Mouse (Mus musculus) erythroblast, adult 5-6 weeks (primary cell): ENCODE results near the gene Ptcra. TPM values are rescaled to one million over a fixed set of nuclear protein-coding genes. Genes with fewer than 3 reads are reported as not detected.
A peak's percentile ranks its signal among the peaks of the same experiment; 100 is the strongest.
"Not testable (repeated sequence)": the region's sequence is repeated elsewhere in the genome, so short reads cannot be mapped to it uniquely, and the experiment has no call there.

Experiments
- ATAC-seq: replicated peaks from 2 replicates; pipeline ENCODE4 v1.8.0; 2016; ENCODE audit warnings: moderate number of reproducible peaks, mild to moderate bottlenecking, moderate TSS enrichment, inconsistent platforms; ENCODE audit not compliant: poor library complexity, low FRiP score, severe bottlenecking
- total RNA-seq, 2 experiments: library from RNA; stranded (forward) in 1 of 2; stranded (reverse) in 1 of 2; fragments of 150-400 nt in 1 of 2; fragments of 200-764, 138-1000 nt in 1 of 2; gene quantifications; 2 replicates each; pipeline versions ENCODE4 v1.2.3 to v1.2.4; 2015 to 2017; ENCODE audit warnings: low replicate concordance in 2 of 2

Ptcra gene
- total RNA-seq, 2 experiments from 2014 or later = not detected

- ATAC-seq = peak; percentile 78
These were observed 9.1 kb upstream of the Ptcra start, which contains the start of gene 2310039H08Rik for GRCm38 (mm10) chr17:46772404-46773277. 2310039H08Rik (plus strand) TSS chr17:46772635.

- ATAC-seq = no peak
These were observed 8.5 kb upstream of the Ptcra start for GRCm38 (mm10) chr17:46772038-46772403.

DNA sequence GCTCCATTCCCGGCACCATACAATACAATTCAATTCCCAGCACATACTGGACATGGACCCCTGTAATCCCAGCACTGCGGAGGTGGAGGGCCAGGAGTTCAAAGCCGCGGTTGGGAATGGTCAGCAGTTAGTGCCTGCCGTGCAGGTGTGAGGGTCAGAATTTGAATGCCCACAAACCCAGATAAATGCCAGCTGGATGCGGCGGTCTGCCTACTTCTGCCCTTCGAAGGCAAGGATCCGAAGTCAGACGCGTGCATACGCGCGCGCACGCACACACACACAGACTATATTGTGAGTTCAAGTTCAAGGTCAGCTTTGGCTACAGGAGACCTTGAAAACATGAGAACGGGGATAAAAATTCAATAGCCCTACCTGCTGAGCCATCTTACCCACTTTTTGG lies 8.1 kb upstream of the Ptcra start:
- no peak for ATAC-seq

GRCm38 (mm10) chr17:46771025-46771424 lies 7.5 kb upstream of the Ptcra start:
- no peak for ATAC-seq

GRCm38 (mm10) chr17:46770546-46770945 lies 7.0 kb upstream of the Ptcra start:
- no peak for ATAC-seq

GRCm38 (mm10) chr17:46767868-46768267 lies 4.4 kb upstream of the Ptcra start:
- ATAC-seq = no peak

DNA sequence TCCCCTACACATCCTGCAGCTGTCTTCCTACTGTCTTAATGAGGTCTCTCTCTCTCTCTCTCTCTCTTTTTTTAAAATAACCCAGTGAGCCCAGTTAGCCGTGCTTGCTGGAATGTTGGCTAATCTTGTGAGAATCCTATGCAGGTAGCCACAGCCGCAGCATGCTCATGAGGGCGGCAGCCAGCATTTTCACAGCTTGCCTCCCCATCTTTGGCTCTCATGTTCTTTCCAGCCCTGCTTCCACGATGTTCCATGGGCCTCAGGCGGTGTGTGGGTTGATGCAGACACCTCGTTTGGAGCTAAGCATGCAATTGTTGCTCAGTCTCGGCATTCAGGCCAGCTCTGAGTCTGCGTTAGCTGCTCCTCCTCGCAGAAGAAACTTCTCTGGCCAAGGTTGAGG lies 1.4 kb upstream of the Ptcra start:
- not testable (repeated sequence) for ATAC-seq

DNA sequence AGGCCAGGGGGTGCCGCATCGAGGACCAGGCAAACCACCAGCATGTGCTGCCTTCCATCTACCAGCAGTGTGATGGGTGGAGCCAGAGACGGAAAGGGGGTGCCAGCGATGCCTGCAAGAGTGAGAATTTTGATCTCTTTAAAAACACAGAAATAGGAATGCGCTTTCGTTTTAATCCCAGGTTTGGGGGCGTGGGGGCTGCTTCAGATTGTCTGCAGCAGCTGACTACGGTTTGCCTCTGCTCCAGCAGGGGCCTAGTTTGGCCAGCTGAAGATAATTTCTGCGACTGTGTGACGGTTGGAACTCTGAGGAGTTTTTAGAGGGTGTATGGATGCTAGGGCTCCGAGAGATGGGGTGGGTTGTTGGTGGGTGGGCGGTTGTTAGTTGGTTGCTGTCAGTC lies 4.8 kb downstream of the Ptcra start:
- ATAC-seq = no peak

DNA sequence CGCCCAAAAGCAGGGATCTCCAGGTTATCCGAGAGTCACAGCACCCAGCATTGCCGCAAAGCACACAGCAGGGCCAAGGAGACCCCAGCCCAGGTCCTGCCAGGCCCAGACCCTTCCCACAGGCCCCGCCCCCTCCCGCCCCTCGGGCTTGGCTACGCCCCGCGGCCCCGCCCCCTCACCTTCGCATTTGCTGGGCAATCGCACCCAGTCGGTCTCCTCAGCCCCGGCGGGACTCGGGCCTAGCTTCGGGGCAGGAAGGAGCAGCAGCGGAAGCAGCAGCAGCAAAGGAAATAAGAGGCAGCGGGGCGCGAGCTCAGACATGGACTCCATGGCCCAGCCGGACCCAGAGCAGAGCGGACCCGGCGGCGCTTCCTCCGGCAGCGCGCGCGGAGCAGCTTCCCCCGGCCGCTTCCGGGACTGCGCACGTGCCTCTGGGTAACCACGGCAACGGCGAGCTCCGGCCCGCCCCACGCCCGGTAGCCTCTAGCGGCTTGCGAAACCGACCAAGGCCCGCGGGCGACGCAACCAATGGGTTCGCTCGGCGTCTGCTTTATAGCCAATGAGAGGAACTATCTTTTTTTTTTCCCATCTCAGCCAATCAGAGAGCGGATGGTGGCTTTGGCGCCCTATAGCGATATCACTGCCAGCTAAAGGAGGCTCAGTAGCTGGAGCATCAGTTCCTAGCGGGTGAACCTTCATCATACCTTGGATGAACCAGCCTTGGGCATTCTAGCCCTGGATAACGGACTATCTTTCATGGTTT lies 11.5 kb downstream of the Ptcra start, which contains the start of gene Cnpy3:
Cnpy3 (minus strand) TSS at position 421 of the 763 bp plus-strand sequence.
- peak; percentile 97 for ATAC-seq

DNA sequence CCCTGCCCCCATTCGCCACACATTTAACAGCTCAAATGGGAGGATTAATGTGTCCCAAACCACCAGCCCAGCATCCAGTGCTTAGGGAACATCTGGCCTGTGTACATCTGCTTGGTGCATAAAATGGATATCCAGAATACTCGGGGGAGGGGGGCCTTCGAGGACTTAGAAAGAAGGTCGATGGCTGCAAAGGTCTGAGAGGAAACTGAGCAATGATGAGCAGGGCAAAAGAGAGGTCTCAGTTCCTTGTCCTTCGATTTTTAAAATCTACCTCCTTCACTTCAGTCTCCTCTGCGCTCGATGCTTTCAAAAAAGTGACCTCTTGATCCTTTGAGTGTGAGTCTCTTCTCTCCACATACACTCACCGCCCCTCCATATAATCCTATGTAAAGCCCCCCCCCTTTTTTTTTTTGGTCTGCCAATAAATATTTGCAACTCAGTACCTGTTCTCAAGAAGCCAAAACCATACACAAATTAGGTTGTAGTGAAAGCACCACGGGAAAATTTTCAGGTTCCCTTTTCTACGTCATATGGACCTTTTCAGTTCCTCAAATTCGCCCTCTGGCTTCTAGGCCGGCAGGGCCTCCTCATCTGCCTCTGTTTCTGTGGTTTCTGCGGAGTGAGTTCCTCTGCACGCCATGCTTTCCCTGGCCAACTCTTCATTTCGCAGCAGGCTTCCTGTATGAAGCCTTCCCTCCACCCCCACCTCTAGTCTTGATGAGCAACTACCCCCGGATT lies 12.3 kb downstream of the Ptcra start:
- no peak for ATAC-seq

- no peak for ATAC-seq
These were observed 12.9 kb downstream of the Ptcra start for GRCm38 (mm10) chr17:46750580-46750979.

GRCm38 (mm10) chr17:46749282-46749681 lies 14.2 kb downstream of the Ptcra start:
- ATAC-seq = no peak

DNA sequence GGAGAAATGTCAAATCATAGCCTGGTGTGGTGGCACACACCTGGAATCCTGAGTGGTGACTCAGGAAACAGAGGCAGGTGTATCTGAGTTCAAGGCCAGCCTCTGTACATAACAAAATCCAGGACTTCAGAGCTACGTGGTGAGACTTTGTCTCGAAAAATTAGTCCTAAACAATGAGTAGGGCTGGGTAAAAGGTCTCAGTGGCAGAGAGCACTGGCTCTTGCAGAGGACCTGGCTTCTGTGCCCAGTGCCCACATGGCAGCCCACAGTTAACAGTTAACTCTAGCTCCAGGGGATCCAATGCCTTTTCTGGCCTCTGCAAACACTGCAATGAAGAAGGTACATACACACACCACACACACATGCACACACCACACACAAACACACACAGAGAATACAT lies 15.7 kb downstream of the Ptcra start:
- ATAC-seq = no peak

- ATAC-seq = no peak
These were observed 16.3 kb downstream of the Ptcra start for GRCm38 (mm10) chr17:46747234-46747633.

- no peak for ATAC-seq
These were observed 18.0 kb downstream of the Ptcra start for GRCm38 (mm10) chr17:46745506-46745905.

GRCm38 (mm10) chr17:46742986-46743385 lies 20.5 kb downstream of the Ptcra start:
- no peak for ATAC-seq

DNA sequence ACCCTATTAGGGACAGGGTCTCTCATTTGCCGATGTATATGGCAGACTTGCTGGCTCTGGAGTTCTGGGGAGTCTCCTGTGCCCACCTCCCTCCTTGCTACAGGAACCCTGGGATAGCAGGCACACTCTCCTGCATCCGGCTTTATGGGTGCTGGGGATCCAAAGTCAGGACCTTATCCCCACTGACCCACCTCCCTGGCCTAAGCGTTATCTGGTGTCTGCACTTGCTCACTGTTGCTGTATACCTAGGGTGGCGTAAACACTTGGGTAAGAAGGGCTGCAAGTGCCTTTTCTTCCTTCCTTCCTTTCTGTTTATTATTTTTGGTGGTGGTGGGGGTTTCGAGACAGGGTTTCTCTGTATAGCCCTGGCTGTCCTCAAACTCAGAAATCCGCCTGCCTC lies 22.2 kb downstream of the Ptcra start:
- ATAC-seq = no peak

GRCm38 (mm10) chr17:46736160-46736559 lies 27.4 kb downstream of the Ptcra start:
- peak; percentile 74 for ATAC-seq

DNA sequence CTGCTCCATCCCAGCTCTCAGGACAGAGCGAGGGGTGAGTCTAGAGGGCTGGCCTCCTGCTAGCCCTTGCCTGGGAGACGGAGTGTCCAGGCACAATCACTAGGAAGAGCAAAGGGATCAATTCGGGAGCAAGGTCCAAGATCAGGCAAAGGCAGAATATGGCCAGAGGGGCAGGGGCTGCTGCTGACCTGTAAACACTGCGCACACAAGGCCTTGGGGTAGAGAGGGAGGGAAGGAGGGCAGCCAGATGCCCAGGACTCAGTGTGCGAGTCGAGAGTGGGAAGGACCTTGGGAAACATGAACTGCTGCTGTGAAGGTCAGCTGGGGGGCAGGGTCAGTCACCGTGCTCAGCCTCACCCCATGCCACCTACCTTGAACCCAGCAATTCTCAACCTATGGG lies 28.2 kb downstream of the Ptcra start:
- no peak for ATAC-seq

- no peak for ATAC-seq
These were observed 29.5 kb downstream of the Ptcra start for GRCm38 (mm10) chr17:46734055-46734454.
